Mouse (Mus musculus) ES-E14 (cell line): ENCODE results near the gene Zfp992. TPM values are rescaled to one million over a fixed set of nuclear protein-coding genes. Genes with fewer than 3 reads are reported as not detected.
"Not testable (repeated sequence)": the region's sequence is repeated elsewhere in the genome, so short reads cannot be mapped to it uniquely, and the experiment has no call there.

Source experiments
- DNase-seq: peaks from one replicate; pipeline ENCODE4 v3.0.0-alpha.2; 2013; ENCODE audit warnings: low read depth, low spot score
- H3K27ac ChIP-seq: 2 replicates; pipeline ENCODE4 v1.5.1; 2012; ENCODE audit warnings: low read depth, mild to moderate bottlenecking, low read length, moderate library complexity, mixed read lengths; ENCODE audit not compliant: poor library complexity, insufficient read depth, severe bottlenecking
- H3K36me3 ChIP-seq: 2 replicates; pipeline ENCODE4 v1.6.1; 2012; ENCODE audit warnings: mild to moderate bottlenecking, low read length, moderate library complexity, mixed read lengths; ENCODE audit not compliant: control insufficient read depth, poor library complexity, insufficient read depth, severe bottlenecking
- H3K4me1 ChIP-seq, 2 experiments: fragments of 150-350 bp in 1 of 2; sonication (generic) in 1 of 2; 2 replicates each; pipeline ENCODE4 v1.6.1; 2012; ENCODE audit warnings: low read length in 2 of 2, mild to moderate bottlenecking in 1 of 2, mixed read lengths in 1 of 2; ENCODE audit not compliant: control insufficient read depth in 2 of 2, insufficient read depth in 2 of 2, poor library complexity in 1 of 2
- H3K4me3 ChIP-seq, 2 experiments: fragments of 150-350 bp in 1 of 2; sonication (generic) in 1 of 2; 2 replicates each; pipeline ENCODE4 v1.5.1; 2012; ENCODE audit warnings: low read length in 2 of 2, low read depth in 1 of 2, mild to moderate bottlenecking in 1 of 2, mixed read lengths in 1 of 2; ENCODE audit not compliant: insufficient read depth in 1 of 2, poor library complexity in 1 of 2, severe bottlenecking in 1 of 2
- H3K9ac ChIP-seq: 2 replicates; pipeline ENCODE4 v1.6.1; 2012; ENCODE audit warnings: low read depth, mild to moderate bottlenecking, low read length, mixed read lengths; ENCODE audit not compliant: poor library complexity, insufficient read depth, severe bottlenecking
- H3K9me3 ChIP-seq: fragments of 150-350 bp; sonication (generic); 2 replicates; pipeline ENCODE4 v1.6.1; 2012; ENCODE audit warnings: low read depth, mild to moderate bottlenecking, low read length; ENCODE audit not compliant: control insufficient read depth, insufficient read depth
- CHD2 ChIP-seq: IDR thresholded peaks from 2 replicates; pipeline ENCODE4 v1.6.1; 2014; ENCODE audit warnings: mild to moderate bottlenecking, low read depth, low read length, inconsistent platforms
- HCFC1 ChIP-seq: IDR thresholded peaks from 2 replicates; pipeline ENCODE4 v1.6.1; 2012; ENCODE audit warnings: low read length, inconsistent platforms, borderline replicate concordance; ENCODE audit not compliant: insufficient read depth
- MAFK ChIP-seq: IDR thresholded peaks from 2 replicates; pipeline ENCODE4 v1.6.1; 2014; ENCODE audit warnings: mild to moderate bottlenecking, low read depth, low read length, inconsistent platforms; ENCODE audit not compliant: insufficient read depth
- ZC3H11A ChIP-seq: IDR thresholded peaks from 2 replicates; pipeline ENCODE4 v1.6.1; 2012; ENCODE audit warnings: low read depth, mild to moderate bottlenecking, inconsistent platforms, low read length, borderline replicate concordance
- ZNF384 ChIP-seq: IDR thresholded peaks from 2 replicates; pipeline ENCODE4 v1.6.1; 2012; ENCODE audit warnings: low read depth, low read length, inconsistent platforms
- in situ Hi-C, 2 experiments: fragments of 600-800 bp; cut with MboI; formaldehyde crosslinking; loops; one replicate each; pipeline ENCODE4 v1.15.1; 2025; ENCODE audit warnings: low sequenced_read_pairs in 2 of 2, inconsistent platforms in 1 of 2; ENCODE audit not compliant: unreplicated experiment in 2 of 2
- total RNA-seq: library from RNA; depleted of rRNA; stranded (reverse); fragments of 300-350 nt; gene quantifications from 2 replicates; pipeline ENCODE4 v1.2.3, GENCODE M21; 2012; rRNA removed

Gene Zfp992
- total RNA-seq, 1 experiment = 51.3 TPM

- peak; percentile 74 for TF ChIP-seq ZNF384
These were observed 63.0 kb downstream of the Zfp992 start for GRCm38 (mm10) chr4:146511871-146512270.

GRCm38 (mm10) chr4:146516474-146516873 is 67.7 kb downstream of the Zfp992 start:
- no peak overlapping the region for H3K9ac ChIP-seq
- no peaks in the 10 kb centered on the region for H3K9me3 ChIP-seq
- TF ChIP-seq ZC3H11A (no peak), HCFC1 (no peak), ZNF384 (no peak), CHD2 (no peak), MAFK (no peak)
- no peaks in the 10 kb centered on the region; a peak in 1 of 4 replicates for H3K4me1 ChIP-seq
- peaks cover 6% of the 10 kb centered on the region for H3K36me3 ChIP-seq
- in situ Hi-C loops = no loop called here
- no peak overlapping the region for H3K4me3 ChIP-seq
- no peak overlapping the region for H3K27ac ChIP-seq
- no peak for DNase-seq

More at GRCm38 (mm10) chr4:146511871-146512270, 63.0 kb downstream of the Zfp992 start:
- H3K9me3 ChIP-seq, in situ Hi-C loops, H3K36me3 ChIP-seq, H3K4me1 ChIP-seq: not testable (repeated sequence)
- DNase-seq = peak; percentile 40
- H3K4me3 ChIP-seq = peak overlapping the region in 1 of 2 experiments; percentile 46; a peak in 2 of 4 replicates
- H3K27ac ChIP-seq = peak overlapping the region; percentile 29; the same call in 1 of the 2 replicates
- peak overlapping the region; percentile 30; the same call in 1 of the 2 replicates for H3K9ac ChIP-seq

- H3K4me3 ChIP-seq, H3K27ac ChIP-seq, in situ Hi-C loops, H3K36me3 ChIP-seq, H3K9ac ChIP-seq, H3K9me3 ChIP-seq, DNase-seq, H3K4me1 ChIP-seq: not testable (repeated sequence)
These were observed 68.3 kb downstream of the Zfp992 start for GRCm38 (mm10) chr4:146517150-146517549.

Other genes starting within 250 kb of the Zfp992 start
- 136 and 150 TPM in 2 replicates for gene Zfp981, start 53.0 kb downstream of the Zfp992 start, total RNA-seq
- 6.3 and 10.7 TPM in 2 replicates for gene Zfp993, start 161.9 kb downstream of the Zfp992 start, total RNA-seq